Mouse (Mus musculus) hindbrain, embryonic 10.5 days (tissue): Measurements from ENCODE around the gene Fmnl3. TPM values are rescaled to one million over a fixed set of nuclear protein-coding genes. Genes with fewer than 3 reads are reported as not detected.

Experiments
- DNase-seq: peaks from one replicate; pipeline ENCODE4 v3.0.0-alpha.2; 2017; ENCODE audit warnings: low spot score
- H3K27ac ChIP-seq: fragments of 300-500 bp; sonication (generic); 2 replicates; pipeline ENCODE4 v1.5.1; 2016; ENCODE audit warnings: mild to moderate bottlenecking, moderate library complexity
- H3K27me3 ChIP-seq: fragments of 300-500 bp; sonication (generic); 2 replicates; pipeline ENCODE4 v1.6.1; 2016; ENCODE audit warnings: mild to moderate bottlenecking; ENCODE audit not compliant: poor library complexity, insufficient read depth, severe bottlenecking
- H3K36me3 ChIP-seq: fragments of 300-500 bp; sonication (generic); 2 replicates; pipeline ENCODE4 v1.6.1; 2016; ENCODE audit warnings: mild to moderate bottlenecking, moderate library complexity
- H3K4me1 ChIP-seq: fragments of 300-500 bp; sonication (generic); replicated peaks from 2 replicates; pipeline ENCODE4 v1.6.1; 2016; ENCODE audit warnings: mild to moderate bottlenecking
- H3K4me3 ChIP-seq: fragments of 300-500 bp; sonication (generic); 2 replicates; pipeline ENCODE4 v1.5.1; 2016; ENCODE audit warnings: mild to moderate bottlenecking, moderate library complexity
- H3K9me3 ChIP-seq: fragments of 300-500 bp; sonication (generic); 2 replicates; pipeline ENCODE4 v1.6.1; 2016; ENCODE audit warnings: mild to moderate bottlenecking, moderate library complexity
- WGBS: fragments of 180-500 bp; shearing (Covaris S2); methylation state at CpG from one replicate; pipeline ENCODE4 v1.1.7; 2016; 5-methylcytosine and 5-hydroxymethylcytosine counted together
- polyA plus RNA-seq: library from polyadenylated mRNA; unstranded; fragments of >200 nt; fragmentation: Nextera tagmentation; extraction: Ambion mirVana; gene quantifications from 2 replicates; pipeline ENCODE4 v1.2.1, GENCODE M21; 2016

Gene Fmnl3
- polyA plus RNA-seq, 1 experiment from 2014 or later: 10.7 TPM

- 91% methylated on average over 5 of the region's 5 CpGs for WGBS
- Histone ChIP-seq H3K27me3 (peaks cover 12% of the 10 kb centered on the region), H3K36me3 (no peaks in the 10 kb centered on the region), H3K27ac (no peak overlapping the region), H3K9me3 (0 out of 2 replicates have a peak, but pooled peaks cover 4% of the 10 kb centered on the region), H3K4me1 (no peaks in the 10 kb centered on the region), H3K4me3 (no peak overlapping the region)
- DNase-seq: no peak
These were observed 6.0 kb upstream of the Fmnl3 start for GRCm38 (mm10) chr15:99376240-99376639.

- Histone ChIP-seq H3K27ac (no peak overlapping the region), H3K9me3 (0 out of 2 replicates have a peak, but pooled peaks cover 4% of the 10 kb centered on the region), H3K4me3 (no peak overlapping the region), H3K27me3 (peaks cover 14% of the 10 kb centered on the region), H3K4me1 (peaks cover 1% of the 10 kb centered on the region; the same call in 1 of the 2 replicates), H3K36me3 (no peaks in the 10 kb centered on the region)
- WGBS: 89% methylated on average over 3 of the region's 3 CpGs
- no peak for DNase-seq
These were observed 5.3 kb upstream of the Fmnl3 start for GRCm38 (mm10) chr15:99375581-99375980.

DNA sequence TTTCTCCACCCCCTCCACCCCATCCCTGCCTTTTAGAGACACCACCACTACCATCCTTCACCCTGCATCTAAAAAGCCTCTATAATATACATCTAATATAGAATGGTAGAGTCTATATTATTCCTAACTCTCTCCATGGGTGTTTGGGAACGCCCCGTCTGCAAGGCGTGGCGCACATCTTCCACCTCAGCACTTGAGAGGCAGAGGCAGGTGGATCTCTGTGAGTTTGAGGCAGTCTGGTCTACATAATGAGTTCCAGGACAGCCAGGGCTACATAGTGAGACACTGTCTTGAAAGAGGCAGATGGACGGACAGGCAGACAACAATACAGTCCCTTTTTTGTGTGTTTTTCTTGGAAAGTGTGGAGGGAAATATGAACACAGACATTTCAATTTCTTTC lies 4.8 kb upstream of the Fmnl3 start:
- H3K27me3 ChIP-seq: peaks cover 14% of the 10 kb centered on the region
- 90% methylated on average over 5 of the region's 5 CpGs for WGBS
- no peak overlapping the region for H3K27ac ChIP-seq
- no peak overlapping the region for H3K4me3 ChIP-seq
- H3K36me3 ChIP-seq: no peaks in the 10 kb centered on the region
- 0 out of 2 replicates have a peak, but pooled peaks cover 4% of the 10 kb centered on the region for H3K9me3 ChIP-seq
- peaks cover 6% of the 10 kb centered on the region; the same call in 1 of the 2 replicates for H3K4me1 ChIP-seq
- no peak for DNase-seq

GRCm38 (mm10) chr15:99372761-99373160 lies 2.5 kb upstream of the Fmnl3 start:
- no peak overlapping the region for H3K4me3 ChIP-seq
- 85% methylated on average over 9 of the region's 9 CpGs for WGBS

DNA sequence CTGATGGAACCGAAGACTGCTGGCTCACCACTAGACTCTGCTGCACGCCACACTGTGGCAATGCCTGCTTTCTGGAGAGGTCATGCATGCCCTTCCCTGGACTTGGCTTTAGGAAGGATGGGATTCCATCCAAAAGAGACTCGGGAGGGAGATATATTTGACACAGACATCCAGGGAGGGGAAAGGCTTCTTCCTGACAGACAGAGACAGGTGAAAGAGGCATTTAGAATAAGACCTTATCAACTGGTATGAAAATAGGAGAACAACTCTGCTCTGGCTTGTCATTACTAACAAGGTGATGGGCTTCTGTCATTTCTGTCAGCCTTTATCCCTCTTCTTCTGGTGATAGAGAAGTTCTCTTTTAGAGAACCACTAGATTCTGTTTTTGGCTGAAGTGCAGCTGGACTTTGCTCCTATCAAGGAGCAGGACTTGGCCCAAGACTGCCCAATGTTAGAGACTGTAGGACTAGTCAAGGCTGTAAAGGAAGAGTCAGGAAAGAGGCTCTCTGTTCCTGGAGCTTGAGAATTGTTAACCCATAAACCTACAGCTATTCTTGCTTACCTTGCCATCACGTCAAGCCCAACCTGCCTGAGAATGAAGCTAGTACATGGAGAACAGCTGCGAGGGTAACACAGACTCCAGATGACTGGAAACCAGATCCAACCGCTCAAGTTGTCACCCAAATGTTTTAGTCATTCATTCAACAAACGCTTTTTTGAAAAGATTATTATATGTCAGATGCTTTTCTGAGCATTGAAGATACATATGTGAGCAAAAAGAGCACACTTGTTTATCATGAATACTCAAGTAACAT lies 1.5 kb upstream of the Fmnl3 start:
- Histone ChIP-seq H3K36me3 (no peaks in the 10 kb centered on the region), H3K9me3 (no peaks in the 10 kb centered on the region), H3K27ac (no peak overlapping the region), H3K4me1 (peaks cover 24% of the 10 kb centered on the region), H3K4me3 (no peak overlapping the region), H3K27me3 (peaks cover 19% of the 10 kb centered on the region)
- 90% methylated on average over 7 of the region's 7 CpGs for WGBS
- no peak for DNase-seq

More at GRCm38 (mm10) chr15:99372761-99373160, 2.5 kb upstream of the Fmnl3 start:
- H3K27me3 ChIP-seq: peaks cover 19% of the 10 kb centered on the region
- no peaks in the 10 kb centered on the region for H3K9me3 ChIP-seq
- DNase-seq: no peak
- no peaks in the 10 kb centered on the region for H3K36me3 ChIP-seq
- peaks cover 24% of the 10 kb centered on the region for H3K4me1 ChIP-seq
- no peak overlapping the region for H3K27ac ChIP-seq

DNA sequence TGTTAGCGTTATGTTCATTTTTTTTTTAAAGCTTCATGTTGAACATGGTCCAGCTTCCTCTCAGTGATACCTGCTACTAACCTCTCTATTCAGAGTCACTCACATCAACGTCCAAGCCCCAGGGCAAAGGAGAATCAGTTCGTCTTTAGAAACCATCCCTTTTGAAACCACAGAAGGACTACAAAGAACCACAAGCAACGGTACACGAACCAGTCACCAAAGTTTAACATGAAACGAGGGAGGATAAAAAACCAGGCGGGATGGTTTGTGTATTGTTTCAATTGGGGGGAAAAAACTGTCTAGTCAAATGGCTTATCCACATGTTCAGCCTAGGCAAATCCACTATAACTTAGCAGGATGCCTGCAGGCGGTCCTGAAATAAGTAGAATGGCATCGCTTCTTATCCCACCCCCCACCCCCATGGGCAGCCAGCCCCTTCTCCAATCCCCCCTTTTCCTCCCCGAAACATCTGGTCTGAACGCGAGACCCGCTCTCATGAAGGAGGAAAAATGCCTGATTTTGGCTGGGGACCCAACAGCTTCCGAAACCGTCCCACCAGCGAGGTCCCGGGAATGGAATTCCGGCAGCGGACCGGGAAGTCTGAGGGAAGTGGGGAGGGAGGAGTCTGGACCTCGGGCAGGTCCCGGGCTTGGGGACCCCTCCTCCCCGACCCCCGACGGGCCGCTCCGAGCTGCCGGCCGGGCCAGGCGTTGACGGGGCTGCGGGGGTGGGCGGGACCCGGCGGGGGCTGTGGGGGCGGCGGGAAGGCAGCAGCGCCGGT lies 701 bp downstream of the Fmnl3 start:
- Histone ChIP-seq H3K4me3 (peak overlapping the region; percentile 83), H3K27me3 (peaks cover 19% of the 10 kb centered on the region), H3K27ac (peak overlapping the region; percentile 94), H3K4me1 (peaks cover 30% of the 10 kb centered on the region), H3K36me3 (no peaks in the 10 kb centered on the region), H3K9me3 (no peaks in the 10 kb centered on the region)
- no peak for DNase-seq
- 3% methylated on average over 39 of the region's 39 CpGs for WGBS

- WGBS: 74% methylated on average over 4 of the region's 4 CpGs
- no peak for DNase-seq
- peak overlapping the region; percentile 83 for H3K4me3 ChIP-seq
- H3K27ac ChIP-seq: no peak overlapping the region
- H3K27me3 ChIP-seq: peaks cover 19% of the 10 kb centered on the region
- no peaks in the 10 kb centered on the region for H3K36me3 ChIP-seq
- peaks cover 38% of the 10 kb centered on the region for H3K4me1 ChIP-seq
- no peaks in the 10 kb centered on the region for H3K9me3 ChIP-seq
These were observed 1.6 kb downstream of the Fmnl3 start for GRCm38 (mm10) chr15:99368583-99369266.

DNA sequence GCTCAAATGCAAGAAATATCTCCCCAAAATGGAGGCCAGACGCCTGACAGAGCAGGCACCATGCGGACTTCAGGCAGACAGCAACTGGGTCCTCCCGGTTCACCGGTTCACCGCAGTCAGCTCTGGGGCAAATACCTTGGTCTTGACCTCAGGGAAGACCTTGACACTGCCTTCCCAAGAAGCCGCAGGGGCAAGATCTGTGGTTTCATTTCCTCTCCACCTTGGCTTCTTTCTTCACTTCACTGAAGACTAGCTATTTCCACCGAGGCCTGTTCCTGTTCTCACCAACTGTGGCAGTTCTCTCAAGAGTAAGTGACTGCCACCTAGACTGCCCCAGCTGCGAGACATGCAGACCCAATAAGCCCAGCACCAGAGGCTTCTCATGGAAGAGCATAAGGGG lies 5.4 kb downstream of the Fmnl3 start:
- no peaks in the 10 kb centered on the region for H3K9me3 ChIP-seq
- no peak overlapping the region for H3K27ac ChIP-seq
- H3K27me3 ChIP-seq: 0 out of 2 replicates have a peak, but pooled peaks cover 5% of the 10 kb centered on the region
- no peaks in the 10 kb centered on the region for H3K36me3 ChIP-seq
- no peak overlapping the region for H3K4me3 ChIP-seq
- peaks cover 30% of the 10 kb centered on the region for H3K4me1 ChIP-seq
- 78% methylated on average over 8 of the region's 8 CpGs for WGBS
- no peak for DNase-seq

GRCm38 (mm10) chr15:99364022-99364530 lies 6.2 kb downstream of the Fmnl3 start:
- WGBS: 74% methylated on average over 7 of the region's 7 CpGs
- peaks cover 21% of the 10 kb centered on the region for H3K4me1 ChIP-seq
- no peak for DNase-seq
- no peak overlapping the region for H3K27ac ChIP-seq
- 0 out of 2 replicates have a peak, but pooled peaks cover 5% of the 10 kb centered on the region for H3K27me3 ChIP-seq
- H3K4me3 ChIP-seq: no peak overlapping the region
- H3K36me3 ChIP-seq: no peaks in the 10 kb centered on the region
- H3K9me3 ChIP-seq: no peaks in the 10 kb centered on the region

DNA sequence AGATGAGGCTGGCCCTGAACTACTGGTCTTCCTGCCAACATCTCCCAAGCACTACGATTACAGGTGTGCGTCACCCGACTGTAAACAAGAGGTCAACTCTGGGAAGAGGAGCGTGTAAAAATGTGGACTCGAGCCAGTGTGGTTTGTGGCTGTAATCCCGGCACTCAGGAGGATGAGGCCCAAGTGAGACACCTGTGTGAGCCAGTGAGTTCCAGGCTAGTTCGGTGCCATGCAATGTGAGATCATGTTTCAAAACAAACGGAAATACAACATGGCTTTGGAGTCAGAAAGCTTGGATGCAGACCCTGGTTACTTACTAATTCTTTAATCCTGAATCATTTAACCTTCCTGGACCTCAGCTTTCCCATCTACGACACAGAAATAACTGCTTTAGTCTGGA lies 11.3 kb downstream of the Fmnl3 start:
- H3K36me3 ChIP-seq: no peaks in the 10 kb centered on the region
- WGBS: 92% methylated on average over 9 of the region's 9 CpGs

DNA sequence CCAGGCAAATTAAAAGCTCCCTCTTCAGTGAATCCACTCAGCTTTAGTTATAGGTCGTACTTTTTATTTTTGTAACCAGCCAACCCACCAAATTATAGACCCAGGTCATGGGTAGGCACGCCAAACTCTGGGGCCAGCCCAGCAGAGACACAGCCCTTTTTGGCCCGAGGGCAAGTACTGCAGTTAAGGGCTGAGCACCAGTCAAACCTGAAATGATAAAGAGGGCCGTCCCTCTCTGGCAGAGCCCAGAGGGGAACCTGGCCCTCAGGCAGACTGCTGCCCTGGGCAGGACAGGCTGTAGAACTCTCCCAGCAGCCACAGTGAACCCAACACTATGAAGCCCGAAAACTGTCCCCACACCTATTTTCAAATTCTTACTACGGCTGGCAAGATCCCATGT lies 13.8 kb downstream of the Fmnl3 start:
- 89% methylated on average over 6 of the region's 6 CpGs for WGBS

More for the DNA sequence above, 11.3 kb downstream of the Fmnl3 start:
- Histone ChIP-seq H3K27me3 (no peaks in the 10 kb centered on the region), H3K4me3 (no peak overlapping the region), H3K27ac (no peak overlapping the region), H3K9me3 (no peaks in the 10 kb centered on the region), H3K4me1 (peaks cover 6% of the 10 kb centered on the region; the same call in 1 of the 2 replicates)
- no peak for DNase-seq

GRCm38 (mm10) chr15:99355660-99356059 lies 14.6 kb downstream of the Fmnl3 start:
- WGBS: 79% methylated on average over 6 of the region's 6 CpGs
- no peaks in the 10 kb centered on the region for H3K36me3 ChIP-seq
- no peak overlapping the region for H3K27ac ChIP-seq
- DNase-seq: no peak
- no peaks in the 10 kb centered on the region for H3K9me3 ChIP-seq
- no peak overlapping the region for H3K4me3 ChIP-seq
- 0 out of 2 replicates have a peak, but pooled peaks cover 5% of the 10 kb centered on the region for H3K4me1 ChIP-seq
- no peaks in the 10 kb centered on the region for H3K27me3 ChIP-seq

More for the DNA sequence above, 13.8 kb downstream of the Fmnl3 start:
- Histone ChIP-seq H3K9me3 (no peaks in the 10 kb centered on the region), H3K4me3 (no peak overlapping the region), H3K27me3 (no peaks in the 10 kb centered on the region), H3K4me1 (0 out of 2 replicates have a peak, but pooled peaks cover 5% of the 10 kb centered on the region), H3K36me3 (no peaks in the 10 kb centered on the region), H3K27ac (no peak overlapping the region)
- DNase-seq: no peak
